Mouse (Mus musculus) liver, adult 2 months (tissue): ENCODE data around the gene Mipep. TPM values are rescaled to one million over a fixed set of nuclear protein-coding genes. Genes with fewer than 3 reads are reported as not detected.

ENCODE experiments used
- DNase-seq: peaks from one replicate; pipeline ENCODE4 v3.0.0-alpha.2; 2011; ENCODE audit warnings: low read depth, low spot score; ENCODE audit errors: extremely low read depth
- H3K27ac ChIP-seq: fragments of 200-500 bp; replicated peaks from 2 replicates; pipeline ENCODE4 v1.5.1; 2012; ENCODE audit warnings: low read depth, mild to moderate bottlenecking, control low read depth, inconsistent platforms, low read length; ENCODE audit not compliant: insufficient read depth
- H3K27me3 ChIP-seq: fragments of 200-500 bp; 2 replicates; pipeline ENCODE4 v1.6.1; 2012; ENCODE audit warnings: mild to moderate bottlenecking, moderate library complexity, low read length, inconsistent platforms; ENCODE audit not compliant: control insufficient read depth, insufficient read depth
- H3K36me3 ChIP-seq: fragments of 200-500 bp; 2 replicates; pipeline ENCODE4 v1.6.1; 2012; ENCODE audit warnings: low read length, inconsistent platforms; ENCODE audit not compliant: control insufficient read depth, insufficient read depth
- H3K4me1 ChIP-seq: fragments of 200-500 bp; 2 replicates; pipeline ENCODE4 v1.6.1; 2011; ENCODE audit warnings: low read length; ENCODE audit not compliant: control insufficient read depth, insufficient read depth
- H3K4me3 ChIP-seq: fragments of 200-500 bp; 2 replicates; pipeline ENCODE4 v1.5.1; 2011; ENCODE audit warnings: low read depth, mild to moderate bottlenecking, control low read depth, low read length, moderate library complexity; ENCODE audit not compliant: insufficient read depth
- H3K79me2 ChIP-seq: fragments of 200-500 bp; 2 replicates; pipeline ENCODE4 v1.6.1; 2012; ENCODE audit warnings: inconsistent platforms, mild to moderate bottlenecking, low read length, moderate library complexity; ENCODE audit not compliant: control insufficient read depth, insufficient read depth
- H3K9ac ChIP-seq: fragments of 200-500 bp; 2 replicates; pipeline ENCODE4 v1.6.1; 2012; ENCODE audit warnings: low read depth, mild to moderate bottlenecking, control low read depth, inconsistent platforms, low read length
- CTCF ChIP-seq: fragments of 200-500 bp; IDR thresholded peaks from 2 replicates; pipeline ENCODE4 v1.5.1; 2011; ENCODE audit warnings: low read depth, low read length, control low read depth
- POLR2A ChIP-seq: fragments of 200-500 bp; IDR thresholded peaks from 2 replicates; pipeline ENCODE4 v1.6.1; 2011; ENCODE audit warnings: low read length, control low read depth; ENCODE audit not compliant: insufficient read depth; ENCODE audit errors: extremely low read depth
- WGBS: fragments of 180-500 bp; shearing (Covaris S2); methylation state at CpG from one replicate; pipeline ENCODE4 v1.1.7; 2018; 5-methylcytosine and 5-hydroxymethylcytosine counted together
- polyA plus RNA-seq: library from polyadenylated mRNA; depleted of rRNA; stranded (reverse); fragments of >200 nt; gene quantifications from 2 replicates; pipeline ENCODE4 v1.2.3, GENCODE M21; 2012
- total RNA-seq: library from RNA; depleted of rRNA; stranded (reverse); fragments of >200 nt; gene quantifications from 2 replicates; pipeline ENCODE4 v1.2.3, GENCODE M21; 2014

Mipep gene
- total and polyA plus RNA-seq, 2 experiments: 13.9 to 30.1 TPM

DNA sequence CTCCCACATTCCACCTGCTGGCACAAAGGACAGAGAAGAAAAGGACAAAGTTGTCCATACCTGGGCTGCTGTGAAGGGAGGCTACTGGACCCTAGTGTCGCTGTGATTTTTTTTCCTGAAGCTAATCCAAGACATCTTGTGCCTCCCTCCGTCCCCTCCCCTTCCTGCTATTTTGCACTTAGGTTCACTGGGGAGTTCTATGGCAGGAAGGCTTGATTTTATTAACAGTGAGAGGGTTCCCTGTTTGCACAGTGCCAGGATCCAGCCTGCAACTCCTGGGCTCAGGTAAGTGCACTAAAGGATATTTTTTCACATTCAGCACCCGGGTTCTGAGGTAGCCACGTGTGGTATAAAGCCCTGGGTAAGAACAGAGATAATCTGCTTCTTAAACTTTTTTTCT lies 16.5 kb upstream of the Mipep start, which contains the start of gene C1qtnf9:
TSS of gene C1qtnf9 (plus strand) at position 251 of the 400 bp plus-strand sequence.
- H3K79me2 ChIP-seq: no peaks in the 10 kb centered on the region
- no peak within 1 kb of the TSS for H3K27ac ChIP-seq
- peaks cover 6% of the 10 kb centered on the region; the same call in 1 of the 2 replicates for H3K36me3 ChIP-seq
- no peak within 1 kb of the TSS for H3K9ac ChIP-seq
- H3K4me1 ChIP-seq: no peaks in the 10 kb centered on the region
- DNase-seq: no peak
- TF ChIP-seq CTCF (no peak), POLR2A (no peak)
- 63% methylated on average over 4 of the region's 4 CpGs for WGBS
- no peak within 1 kb of the TSS for H3K4me3 ChIP-seq
- H3K27me3 ChIP-seq: no peaks in the 10 kb centered on the region

DNA sequence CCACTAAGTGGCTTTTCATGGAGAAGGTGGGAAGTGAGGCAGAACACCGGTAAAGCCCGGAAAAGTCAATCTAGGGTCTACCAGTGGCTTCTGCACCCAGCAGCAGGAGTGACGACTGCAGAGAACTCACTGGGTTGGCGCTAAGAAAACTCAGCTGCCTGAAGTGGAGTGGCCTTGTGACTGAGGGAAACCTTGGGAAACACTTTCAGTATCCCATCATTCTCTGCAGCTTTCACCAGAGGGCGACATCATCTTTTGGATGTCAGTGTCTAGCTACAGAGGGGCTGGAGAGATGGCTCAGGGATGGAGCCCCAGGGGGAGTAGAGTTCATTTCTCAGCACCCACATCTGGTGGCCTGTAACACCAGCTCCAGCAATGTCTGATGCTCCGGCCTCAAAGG lies 15.0 kb upstream of the Mipep start:
- Histone ChIP-seq H3K36me3 (no peaks in the 10 kb centered on the region), H3K9ac (no peak overlapping the region), H3K79me2 (no peaks in the 10 kb centered on the region), H3K4me1 (no peaks in the 10 kb centered on the region), H3K4me3 (no peak overlapping the region), H3K27me3 (no peaks in the 10 kb centered on the region), H3K27ac (no peak overlapping the region)
- TF ChIP-seq CTCF (no peak), POLR2A (no peak)
- 51% methylated on average over 6 of the region's 6 CpGs for WGBS
- no peak for DNase-seq

DNA sequence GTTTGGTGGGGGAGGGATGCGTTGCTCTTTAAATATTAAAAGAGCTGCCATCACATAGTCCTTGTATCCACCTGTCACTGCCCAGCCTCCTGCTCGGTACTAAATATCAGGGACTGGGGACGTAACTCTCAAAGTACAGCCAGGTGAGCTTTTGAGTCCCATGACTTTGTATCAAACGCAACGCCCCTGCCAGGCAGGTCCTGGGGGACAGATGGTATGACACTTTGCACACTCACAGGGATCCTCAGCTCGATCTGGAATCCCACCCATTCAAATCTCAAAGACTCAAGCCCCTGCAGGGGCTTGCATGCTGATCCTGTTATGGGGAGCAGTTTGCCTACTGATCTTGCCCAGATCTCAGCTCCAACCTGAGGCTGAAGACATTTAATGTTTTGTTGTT lies 13.8 kb upstream of the Mipep start:
- H3K4me1 ChIP-seq: no peaks in the 10 kb centered on the region
- no peak overlapping the region for H3K27ac ChIP-seq
- no peak overlapping the region for H3K4me3 ChIP-seq
- DNase-seq: no peak
- H3K27me3 ChIP-seq: no peaks in the 10 kb centered on the region
- 73% methylated on average over 6 of the region's 6 CpGs for WGBS
- H3K79me2 ChIP-seq: no peaks in the 10 kb centered on the region
- no peak overlapping the region for H3K9ac ChIP-seq
- no peaks in the 10 kb centered on the region for H3K36me3 ChIP-seq
- TF ChIP-seq POLR2A: no peak
- TF ChIP-seq CTCF: no peak

DNA sequence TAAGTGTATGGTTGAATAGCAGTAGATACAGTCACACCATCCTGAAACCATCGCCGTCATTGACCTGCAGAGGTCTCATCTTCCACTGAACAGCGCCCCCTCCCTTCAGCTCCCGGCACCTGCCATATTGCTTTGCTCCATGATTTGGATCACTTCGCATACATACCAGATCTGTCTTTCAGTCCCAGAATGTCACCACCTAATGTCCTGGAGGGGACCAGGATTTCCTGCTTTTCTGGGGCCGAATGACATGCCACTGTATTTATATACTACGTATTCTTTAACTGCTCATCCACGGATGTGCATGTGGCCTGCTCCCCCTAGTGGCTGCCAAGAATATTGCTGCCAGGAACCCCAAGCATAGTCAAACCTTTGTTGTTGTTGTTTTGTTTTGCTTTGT lies 13.3 kb upstream of the Mipep start:
- WGBS: 3% methylated on average over 8 of the region's 8 CpGs
- H3K9ac ChIP-seq: no peak overlapping the region
- peak; percentile 41 for DNase-seq

GRCm38 (mm10) chr14:60773476-60773875 lies 10.9 kb upstream of the Mipep start:
- TF ChIP-seq POLR2A (no peak), CTCF (peak; percentile 19; the same call in 1 of the 2 replicates)
- H3K27me3 ChIP-seq: no peaks in the 10 kb centered on the region
- H3K36me3 ChIP-seq: no peaks in the 10 kb centered on the region
- H3K4me3 ChIP-seq: no peak overlapping the region
- no peak for DNase-seq
- H3K4me1 ChIP-seq: no peaks in the 10 kb centered on the region
- H3K79me2 ChIP-seq: no peaks in the 10 kb centered on the region
- H3K27ac ChIP-seq: no peak overlapping the region
- 83% methylated on average over 2 of the region's 2 CpGs for WGBS
- no peak overlapping the region for H3K9ac ChIP-seq

More for the DNA sequence above, 13.3 kb upstream of the Mipep start:
- Histone ChIP-seq H3K27me3 (no peaks in the 10 kb centered on the region), H3K36me3 (no peaks in the 10 kb centered on the region), H3K4me3 (peak overlapping the region; percentile 23; the same call in 1 of the 2 replicates), H3K27ac (no peak overlapping the region), H3K79me2 (no peaks in the 10 kb centered on the region), H3K4me1 (no peaks in the 10 kb centered on the region)
- peak; percentile 80 for TF ChIP-seq CTCF
- TF ChIP-seq POLR2A: no peak

DNA sequence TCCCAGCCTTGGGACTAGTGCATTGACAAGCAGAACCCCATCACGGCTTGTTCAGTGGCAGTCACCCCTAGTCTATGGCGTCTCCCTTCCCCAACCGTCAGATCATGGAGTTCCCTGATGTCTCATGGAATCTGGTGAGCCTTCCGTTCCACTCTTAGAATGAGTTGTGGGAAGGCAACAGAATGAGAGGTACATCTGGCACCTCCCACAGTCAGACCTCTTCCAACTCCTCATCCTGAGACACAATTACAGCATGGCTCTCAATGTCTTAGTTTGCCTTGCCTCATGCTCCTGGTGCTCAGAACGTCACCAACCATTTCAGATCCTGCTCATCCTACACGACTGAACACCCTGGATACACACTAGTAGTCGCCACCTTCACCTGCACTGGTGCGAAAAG lies 7.9 kb upstream of the Mipep start:
- Histone ChIP-seq H3K79me2 (no peaks in the 10 kb centered on the region), H3K4me3 (no peak overlapping the region), H3K4me1 (no peaks in the 10 kb centered on the region), H3K27me3 (no peaks in the 10 kb centered on the region), H3K27ac (no peak overlapping the region), H3K36me3 (no peaks in the 10 kb centered on the region), H3K9ac (no peak overlapping the region)
- WGBS: 92% methylated on average over 8 of the region's 8 CpGs
- TF ChIP-seq POLR2A (no peak), CTCF (no peak)
- DNase-seq: no peak
